In genomic region chrX:70762862-70763261, GRCm38 (mm10) we compare ENCODE assay signal across 22 mouse cellular contexts.
DNase-seq lines count a peak whose midpoint lies in the region; ATAC-seq and TF ChIP-seq lines count a peak whose summit lies in the region.
"Had no signal": no experiment of that assay in that cellular context is flagged by ENCODE, and none has a peak within 500 bp of the region (broad histone marks: within the 10 kb centered on the region; RNA-seq: fewer than 3 reads in every experiment).

No protein-coding gene starts in this region.

- H3K4me2 ChIP-seq in kidney, embryonic 14.5 days (replicated peaks; ENCODE audit: low read depth, low read length), result no peak overlapping the region
- no peak overlapping the region for H3K4me2 ChIP-seq in CH12.LX (ENCODE audit: insufficient read depth, low read depth, poor library complexity, severe bottlenecking)
- H3K4me2 ChIP-seq: embryonic facial prominence, embryonic 12.5 days; forebrain, embryonic 13.5 days; heart, embryonic 13.5 days; hindbrain, embryonic 15.5 days had no signal

- no peak overlapping the region for H3K9ac ChIP-seq in kidney, embryonic 14.5 days (ENCODE audit: low read depth, low read length)
- H3K9ac ChIP-seq in CH12.LX (ENCODE audit: insufficient read depth, low read depth), result no peak overlapping the region
- H3K9ac ChIP-seq: embryonic facial prominence, embryonic 12.5 days; forebrain, embryonic 13.5 days; forebrain, postnatal 0 days; heart, embryonic 13.5 days; hindbrain, embryonic 15.5 days had no signal

- no peak overlapping the region for H3K4me3 ChIP-seq in kidney, adult 2 months (ENCODE audit: insufficient read depth, low read depth, low read length)
- no peak overlapping the region for H3K4me3 ChIP-seq in kidney, embryonic 14.5 days (ENCODE audit: low read length)
- H3K4me3 ChIP-seq in lung, adult 2 months (replicated peaks; ENCODE audit: extremely low read depth, low read depth, low read length), result no peak overlapping the region
- no peak overlapping the region for H3K4me3 ChIP-seq in CH12.LX (replicated peaks in 1 of 3; ENCODE audit: low read depth in 2 of 3, low read length in 2 of 3, poor library complexity in 1 of 3)
- H3K4me3 ChIP-seq: embryonic facial prominence, embryonic 12.5 days; forebrain, embryonic 13.5 days; gastrocnemius, adult 2 months; heart, embryonic 13.5 days; hindbrain, embryonic 15.5 days had no signal

- in situ Hi-C loops in CH12.LX (cut with MboI; ENCODE audit: low pct_ligation_motif_present, low pct_unique_long_range_greater_than_20kb, low sequenced_read_pairs), result no loop called here

- no peaks in the 10 kb centered on the region for H3K27me3 ChIP-seq in kidney, adult 2 months (replicated peaks; ENCODE audit: control insufficient read depth, insufficient read depth, low read length)
- H3K27me3 ChIP-seq in kidney, embryonic 14.5 days (ENCODE audit: control insufficient read depth, insufficient read depth, low read length), result no peaks in the 10 kb centered on the region
- no peaks in the 10 kb centered on the region for H3K27me3 ChIP-seq in CH12.LX (replicated peaks)
- H3K27me3 ChIP-seq: embryonic facial prominence, embryonic 12.5 days; forebrain, embryonic 13.5 days; heart, embryonic 13.5 days; hindbrain, embryonic 15.5 days had no signal

- TF ChIP-seq RAD21 in CH12.LX (IDR thresholded peaks at IDR 0.05; ENCODE audit: low read depth, low read length), result no peak

- 64% methylated on average over 1 of the region's 1 CpGs for WGBS in kidney, adult 2 months
- WGBS in kidney, embryonic 14.5 days, result 78% methylated on average over 1 of the region's 1 CpGs
- WGBS in lung, adult 2 months, result 49% methylated on average over 1 of the region's 1 CpGs

- no peak for TF ChIP-seq POLR2A in kidney, adult 2 months (IDR thresholded peaks at IDR 0.05; ENCODE audit: low read depth, low read length)
- TF ChIP-seq POLR2A in lung, adult 2 months (IDR thresholded peaks at IDR 0.05; ENCODE audit: borderline replicate concordance, extremely low read depth, low read depth, low read length), result no peak
- no peak for TF ChIP-seq POLR2A in CH12.LX (IDR thresholded peaks at IDR 0.05; ENCODE audit: low read depth, low read length)

- DNase-seq in kidney, adult 2 months, result peak; percentile 0
- DNase-seq in lung, adult 2 months, result peak; percentile 3
- no peak for DNase-seq in lung, postnatal 4 days
- DNase-seq in CH12.LX (ENCODE audit: extremely low read depth), result peak; percentile 3
- peak; percentile 3 for DNase-seq in lung, postnatal 36 days
- no peak for DNase-seq in B cell, adult 2 months
- DNase-seq: adrenal gland, adult 8-10 months; adrenal gland, postnatal 36 days; cerebellum, adult 2 months; cerebellum, postnatal 10 days; embryo, embryonic 11 days; forebrain, postnatal 0 days; gastrocnemius, adult 2 months; gastrocnemius, postnatal 25 days; heart, postnatal 36 days had no signal

- no peak for TF ChIP-seq CTCF in kidney, adult 2 months (conservative IDR thresholded peaks at IDR 0.05; ENCODE audit: insufficient read depth, insufficient read length, low read depth, low read length)
- no peak for TF ChIP-seq CTCF in lung, adult 2 months (IDR thresholded peaks at IDR 0.05; ENCODE audit: insufficient read depth, low read length)
- TF ChIP-seq CTCF in CH12.LX (conservative IDR thresholded peaks at IDR 0.05 in 1 of 2, IDR thresholded peaks at IDR 0.05 in 1 of 2; ENCODE audit: low read depth in 2 of 2, low read length in 2 of 2), result no peak

- H3K27ac ChIP-seq in kidney, adult 2 months (ENCODE audit: insufficient read depth, low read depth, low read length), result no peak overlapping the region
- no peak overlapping the region for H3K27ac ChIP-seq in kidney, embryonic 14.5 days (ENCODE audit: low read depth, low read length)
- H3K27ac ChIP-seq in CH12.LX (ENCODE audit: insufficient read depth, low read depth), result no peak overlapping the region
- H3K27ac ChIP-seq: embryonic facial prominence, embryonic 12.5 days; forebrain, embryonic 13.5 days; gastrocnemius, adult 2 months; heart, embryonic 13.5 days; hindbrain, embryonic 15.5 days had no signal

- dilution Hi-C loops in CH12.LX (cut with MboI; ENCODE audit: extremely low pct_ligation_motif_present, extremely low pct_unique_long_range_greater_than_20kb, low sequenced_read_pairs), result no loop called here

- ATAC-seq in kidney, embryonic 14.5 days (ENCODE audit: low FRiP score, low TSS enrichment), result no peak
- ATAC-seq in frontal cortex, adult (ENCODE audit: low TSS enrichment), result no peak
- ATAC-seq: forebrain, embryonic 13.5 days; forebrain, postnatal 0 days had no signal

- no peaks in the 10 kb centered on the region for H3K36me3 ChIP-seq in kidney, adult 2 months (ENCODE audit: control insufficient read depth, insufficient read depth, low read length)
- no peaks in the 10 kb centered on the region for H3K36me3 ChIP-seq in kidney, embryonic 14.5 days (ENCODE audit: control insufficient read depth, insufficient read depth, low read length)
- H3K36me3 ChIP-seq in CH12.LX (replicated peaks in 1 of 2; ENCODE audit: control insufficient read depth in 1 of 2, insufficient read depth in 1 of 2, low read length in 1 of 2), result no peaks in the 10 kb centered on the region
- H3K36me3 ChIP-seq: embryonic facial prominence, embryonic 12.5 days; G1E; heart, embryonic 13.5 days; hindbrain, embryonic 15.5 days had no signal

- H3K9me3 ChIP-seq in kidney, embryonic 14.5 days (ENCODE audit: control insufficient read depth, low read length), result no peaks in the 10 kb centered on the region
- no peaks in the 10 kb centered on the region for H3K9me3 ChIP-seq in CH12.LX (replicated peaks; ENCODE audit: low read length)
- H3K9me3 ChIP-seq: embryonic facial prominence, embryonic 12.5 days; forebrain, embryonic 13.5 days; G1E; heart, embryonic 13.5 days; hindbrain, embryonic 15.5 days had no signal

- no peaks in the 10 kb centered on the region for H3K79me2 ChIP-seq in CH12.LX (replicated peaks; ENCODE audit: control insufficient read depth, extremely low read depth, insufficient read depth, poor library complexity, severe bottlenecking)

- TF ChIP-seq EP300 in CH12.LX (IDR thresholded peaks at IDR 0.05; ENCODE audit: low read length), result no peak

- H3K4me1 ChIP-seq in kidney, adult 2 months (ENCODE audit: control insufficient read depth, insufficient read depth, low read length), result no peaks in the 10 kb centered on the region
- H3K4me1 ChIP-seq in kidney, embryonic 14.5 days (ENCODE audit: control insufficient read depth, insufficient read depth, low read length), result no peaks in the 10 kb centered on the region
- no peaks in the 10 kb centered on the region for H3K4me1 ChIP-seq in lung, adult 2 months (ENCODE audit: control insufficient read depth, insufficient read depth, low read length)
- peaks cover 0 to 5% of the 10 kb centered on the region in 2 experiments; a peak in 1 of 4 replicates for H3K4me1 ChIP-seq in CH12.LX (ENCODE audit: control insufficient read depth in 1 of 2, insufficient read depth in 2 of 2)
- H3K4me1 ChIP-seq: embryonic facial prominence, embryonic 12.5 days; forebrain, embryonic 13.5 days; heart, embryonic 13.5 days; hindbrain, embryonic 15.5 days had no signal

TF ChIP-seq in CH12.LX, 34 proteins besides CTCF, POLR2A, EP300 and RAD21:
- TF ChIP-seq HCFC1 (IDR thresholded peaks at IDR 0.05; ENCODE audit: low read depth, low read length) (no peak), KAT2A (IDR thresholded peaks at IDR 0.05; ENCODE audit: insufficient replicate concordance, low read length) (no peak), POLR2AphosphoS2 (IDR thresholded peaks at IDR 0.05; ENCODE audit: low read depth, low read length) (no peak), JUN (IDR thresholded peaks at IDR 0.05; ENCODE audit: insufficient read depth, low read depth, low read length) (no peak), MAX (IDR thresholded peaks at IDR 0.05; ENCODE audit: low read length) (no peak), IRF4 (IDR thresholded peaks at IDR 0.05; ENCODE audit: low read depth, low read length) (no peak), SIN3A (IDR thresholded peaks at IDR 0.05; ENCODE audit: low read length) (no peak), ZNF384 (IDR thresholded peaks at IDR 0.05; ENCODE audit: low read depth, low read length) (no peak), RCOR1 (conservative IDR thresholded peaks at IDR 0.05; ENCODE audit: low read depth, low read length) (no peak), MXI1 (IDR thresholded peaks at IDR 0.05; ENCODE audit: low read depth, low read length) (no peak), PAX5 (IDR thresholded peaks at IDR 0.05; ENCODE audit: low read length) (no peak), ZKSCAN1 (IDR thresholded peaks at IDR 0.05; ENCODE audit: borderline replicate concordance, low read depth, low read length) (no peak), SMC3 (IDR thresholded peaks at IDR 0.05; ENCODE audit: low read depth, low read length) (no peak), NRF1 (IDR thresholded peaks at IDR 0.05; ENCODE audit: low read depth, low read length) (no peak), CHD1 (IDR thresholded peaks at IDR 0.05; ENCODE audit: low read depth, low read length) (no peak)

Comparison
In these comparisons a context has a peak if more than half of its experiments do, and no peak if none do; other contexts are left out.
1. DNase-seq: peak in kidney, adult 2 months (single experiment), lung, adult 2 months (single experiment), CH12.LX (single experiment) and lung, postnatal 36 days (single experiment); none in lung, postnatal 4 days (0 of 2) and B cell, adult 2 months (0 of 2).